Mouse (Mus musculus): Measurements from ENCODE around the gene Aamdc.

Gene Aamdc

DNA sequence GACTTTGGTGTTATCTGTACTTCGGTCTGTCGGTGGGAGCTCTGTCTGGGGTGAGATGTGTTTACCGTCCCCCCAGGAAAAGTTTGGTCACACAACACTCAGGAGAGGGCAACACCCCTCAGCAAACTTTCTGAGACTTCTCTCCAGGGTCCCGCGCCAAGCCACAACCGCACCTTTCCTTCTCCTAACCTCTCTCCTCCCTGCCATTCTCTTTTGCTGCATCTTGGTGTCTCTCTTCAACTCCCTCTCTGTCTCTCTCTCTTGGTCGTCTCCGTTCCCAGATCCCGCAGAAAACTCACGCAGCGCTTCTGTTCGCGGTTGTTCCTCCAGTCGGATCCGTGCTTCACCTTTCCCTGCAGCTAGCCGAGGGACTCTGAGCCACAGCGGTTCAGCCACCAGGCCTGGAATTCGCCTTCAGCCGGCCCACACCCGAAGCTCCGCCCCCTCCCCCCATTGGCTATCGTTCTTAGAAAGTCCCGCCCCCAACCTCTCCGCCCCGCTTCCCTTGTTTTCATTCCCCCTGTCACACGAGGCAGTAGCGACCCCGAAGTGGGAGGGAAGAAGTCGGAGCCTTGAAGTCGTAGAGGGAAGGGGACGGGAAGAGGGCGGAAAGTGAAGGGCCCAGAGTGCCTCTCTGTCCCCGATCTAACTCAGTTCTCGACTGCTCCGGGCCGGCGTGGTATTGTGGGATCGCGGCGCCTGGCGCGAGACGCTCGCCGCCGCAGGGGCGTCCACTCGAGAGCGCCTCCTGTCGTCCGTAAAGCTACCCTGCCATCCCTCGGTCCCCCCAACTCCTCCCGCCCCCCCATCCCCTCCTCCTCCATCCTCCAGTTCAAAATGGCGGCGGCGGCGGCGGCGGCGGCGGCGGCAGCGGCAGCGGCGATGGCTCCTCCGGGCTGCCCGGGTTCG is at the start of gene Aamdc, which contains the start of gene Rsf1:
Aamdc (minus strand) TSS at position 431 of the 909 bp plus-strand sequence.
Rsf1 (plus strand) TSS at position 823 of the 909 bp plus-strand sequence.
- peak; percentile 96 for DNase-seq

- DNase-seq: no peak
Observed at GRCm38 (mm10) chr7:97623402-97623801, 44.1 kb upstream of the Aamdc start.

DNA sequence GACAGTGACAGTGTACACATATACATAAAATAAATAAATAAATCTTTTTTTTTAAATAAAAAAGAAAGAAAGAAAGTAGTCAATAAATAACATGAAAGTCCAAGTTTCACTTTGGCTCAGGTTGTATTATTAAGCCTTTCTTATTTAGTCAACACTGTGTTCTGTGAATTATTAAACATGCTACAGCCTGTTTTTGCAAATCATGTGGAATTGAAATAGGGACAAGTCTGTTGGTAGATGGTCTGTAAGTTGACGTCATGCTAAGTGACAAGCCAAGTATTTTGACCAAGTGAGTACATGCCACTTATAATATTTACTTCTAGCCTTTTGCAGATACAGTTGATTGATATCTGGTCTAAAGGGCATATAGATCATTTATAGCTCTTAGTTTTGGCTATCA is 43.4 kb upstream of the Aamdc start:
- DNase-seq: peak; percentile 27

GRCm38 (mm10) chr7:97621346-97621745 is 42.0 kb upstream of the Aamdc start:
- DNase-seq: peak; percentile 32

- no peak for DNase-seq
Observed at GRCm38 (mm10) chr7:97598548-97598947, 19.3 kb upstream of the Aamdc start.

- DNase-seq: no peak
Observed at GRCm38 (mm10) chr7:97593535-97593934, 14.2 kb upstream of the Aamdc start.

- DNase-seq: no peak
Observed at GRCm38 (mm10) chr7:97592396-97592795, 13.1 kb upstream of the Aamdc start.

GRCm38 (mm10) chr7:97591336-97591735 is 12.0 kb upstream of the Aamdc start:
- DNase-seq: no peak

DNA sequence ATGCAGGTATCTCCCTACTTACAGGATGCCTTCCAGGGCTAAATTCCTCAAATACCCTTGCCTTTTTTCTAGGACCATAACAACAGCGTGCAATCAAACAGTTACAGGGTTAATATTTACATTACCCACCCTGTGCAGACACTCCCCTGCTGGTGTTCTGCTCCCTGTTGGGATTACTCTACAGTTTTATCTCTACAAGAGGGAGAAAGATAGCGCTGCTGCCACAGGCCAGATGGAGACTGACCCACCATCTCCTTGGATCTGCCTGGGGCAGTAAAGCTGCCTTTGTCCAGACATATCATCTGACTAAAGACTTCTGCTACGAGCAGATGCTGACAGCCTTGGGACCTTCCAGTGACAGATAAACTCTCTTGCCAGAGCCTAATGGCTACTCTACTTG is 11.2 kb upstream of the Aamdc start:
- DNase-seq: no peak

DNA sequence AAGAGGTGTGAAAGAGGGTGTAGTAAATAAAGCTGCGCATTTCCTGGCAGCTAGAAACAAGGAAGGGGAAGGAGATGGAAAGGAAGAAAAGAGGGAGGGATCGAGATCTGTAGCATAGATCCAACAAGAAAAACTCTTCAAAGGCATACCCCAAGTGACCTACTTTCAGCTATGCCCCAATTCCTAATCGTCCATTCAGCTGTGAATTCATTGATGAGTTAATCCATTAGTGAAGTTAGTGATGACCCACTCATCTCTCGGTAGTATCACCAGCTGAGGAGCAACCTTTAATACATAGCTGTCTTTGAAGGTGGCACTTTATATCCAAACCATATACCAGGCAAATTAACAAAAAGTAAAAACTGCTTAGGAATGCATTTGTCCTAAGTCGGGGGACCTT is 9.2 kb upstream of the Aamdc start:
- no peak for DNase-seq

DNA sequence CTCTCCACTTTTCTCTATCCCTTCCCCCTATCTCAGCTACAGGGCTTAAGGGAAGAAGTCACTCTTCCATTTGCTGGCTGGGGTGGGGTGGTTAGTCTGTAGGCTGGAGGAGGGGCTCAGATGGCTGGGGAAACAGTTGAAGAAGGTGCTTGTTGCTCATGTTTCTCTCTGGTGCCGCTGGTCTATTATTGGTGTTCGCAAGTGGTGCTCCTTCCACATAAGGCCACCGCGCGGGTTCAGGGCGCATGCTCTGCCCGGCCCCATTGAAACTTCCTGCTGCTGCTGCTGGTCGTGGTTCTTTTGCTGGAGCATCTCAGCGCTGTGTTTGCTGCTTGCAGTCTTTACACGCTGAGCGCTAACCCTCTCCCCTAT is 1.5 kb upstream of the Aamdc start:
- peak; percentile 89 for DNase-seq

DNA sequence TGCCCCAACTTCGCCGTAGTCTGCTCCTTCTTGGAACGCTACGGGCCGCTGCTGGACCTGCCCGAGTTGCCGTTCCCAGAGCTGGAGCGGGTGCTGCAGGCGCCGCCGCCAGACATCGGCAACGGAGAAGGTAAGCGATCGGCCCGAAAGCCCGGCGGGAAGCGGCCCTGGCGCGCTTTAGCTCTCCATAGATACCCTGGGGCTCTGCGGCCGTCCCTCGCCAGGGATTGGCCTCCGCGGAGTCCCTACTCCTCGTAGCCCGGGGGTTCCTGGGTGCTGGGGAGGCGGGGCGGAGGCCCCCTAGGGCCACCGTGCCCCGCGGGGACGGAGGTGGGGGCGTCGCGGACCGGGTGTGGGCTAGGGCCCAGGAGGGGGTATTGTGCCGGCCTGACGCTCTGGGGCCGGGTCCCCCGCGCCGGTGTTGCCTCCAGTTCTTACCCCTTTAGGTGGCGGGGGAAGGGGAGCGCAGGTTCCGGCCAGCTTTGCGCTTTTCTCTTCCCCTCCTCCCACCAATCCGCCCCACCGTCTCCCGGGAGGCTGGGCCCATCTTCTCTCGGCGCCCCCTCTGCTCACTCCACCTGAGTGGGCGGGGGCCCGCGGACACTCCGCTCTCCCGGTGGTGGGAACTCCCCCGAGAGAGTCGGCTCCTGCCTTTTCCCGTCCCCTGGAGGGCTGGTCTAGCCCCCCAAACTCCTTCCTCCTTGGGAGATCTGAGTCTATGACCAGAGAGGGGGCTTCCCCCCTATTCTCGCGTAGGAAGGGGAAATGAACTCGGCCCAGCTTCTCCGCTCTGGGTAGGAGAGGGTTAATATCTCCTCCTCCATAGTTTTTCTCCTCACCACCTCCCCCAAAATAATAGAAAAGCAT is 912 bp upstream of the Aamdc start:
- no peak for DNase-seq

DNA sequence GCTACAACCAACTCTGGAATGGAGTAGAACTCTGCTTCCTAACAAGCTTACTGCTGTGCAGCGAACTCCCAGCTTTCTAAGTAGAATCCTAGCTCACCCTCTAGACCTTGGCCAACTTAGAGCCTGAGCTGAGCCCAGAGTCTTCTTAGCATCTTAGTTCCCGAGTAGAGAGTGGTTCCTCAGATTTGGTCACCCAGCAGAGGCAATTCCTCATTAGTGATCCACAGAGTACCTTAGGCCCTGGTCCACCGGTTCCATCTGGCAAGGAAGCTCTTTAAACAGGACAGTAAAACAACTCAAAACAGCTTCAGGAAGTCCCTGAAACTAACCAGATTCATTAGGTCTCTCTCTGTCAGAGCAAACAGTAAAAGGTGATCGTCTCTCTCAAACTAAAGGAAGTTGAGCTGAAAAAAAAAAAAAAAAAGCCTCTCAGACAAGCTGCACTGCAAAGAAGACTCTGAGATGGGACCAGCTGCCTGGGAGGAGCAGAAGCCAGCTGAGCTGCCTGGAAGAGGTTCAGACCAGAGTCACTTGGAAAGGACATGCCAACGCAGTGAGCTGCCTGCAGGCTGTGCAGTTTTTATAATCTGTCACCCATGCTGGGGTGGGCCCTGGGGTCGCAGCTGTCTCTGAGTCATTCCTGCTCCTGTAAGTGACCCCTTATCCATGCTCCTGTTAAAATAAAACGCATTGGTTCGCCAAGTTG is 783 bp downstream of the Aamdc start:
- DNase-seq: peak; percentile 42

DNA sequence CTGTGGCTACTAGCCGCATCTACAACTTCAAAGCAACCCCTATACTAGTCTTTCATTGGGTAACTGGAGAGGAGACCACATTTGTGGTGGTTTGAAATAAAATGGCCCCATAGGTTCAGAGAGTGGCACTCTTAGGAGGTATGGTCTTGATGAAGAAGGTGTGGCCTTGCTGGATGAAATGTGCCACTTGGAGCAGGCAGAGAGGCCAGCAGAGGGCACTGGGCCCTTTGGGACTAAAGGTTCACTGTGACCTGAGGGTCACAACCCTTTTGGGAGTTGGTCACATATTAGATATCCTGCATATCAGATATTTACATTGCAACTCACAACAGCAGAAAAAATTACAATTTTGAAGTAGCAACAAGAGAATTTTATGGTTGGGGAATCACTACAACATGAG is 8.9 kb downstream of the Aamdc start:
- no peak for DNase-seq

GRCm38 (mm10) chr7:97569372-97569771 is 9.9 kb downstream of the Aamdc start:
- no peak for DNase-seq

GRCm38 (mm10) chr7:97563576-97563975 is 15.7 kb downstream of the Aamdc start:
- DNase-seq: no peak

DNA sequence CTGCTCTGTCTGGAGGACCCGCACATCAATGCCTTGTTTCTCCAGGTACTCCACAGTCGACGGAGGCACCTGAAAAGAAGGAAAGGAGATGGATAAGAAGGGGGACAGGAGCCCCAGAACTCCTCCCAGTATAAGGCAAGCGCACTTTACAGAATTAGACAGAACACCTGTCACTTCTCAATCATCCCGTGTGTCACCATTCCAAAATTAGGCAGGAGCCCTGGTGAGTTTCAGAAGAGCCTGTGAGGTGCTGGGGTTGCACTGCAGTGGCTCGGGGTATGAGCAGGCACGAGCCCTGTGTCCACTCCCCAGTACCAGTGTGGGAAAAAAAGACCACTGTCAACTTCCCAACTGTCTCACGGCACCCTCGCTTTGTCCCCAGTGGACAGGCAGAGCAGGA is 28.6 kb downstream of the Aamdc start:
- no peak for DNase-seq

DNA sequence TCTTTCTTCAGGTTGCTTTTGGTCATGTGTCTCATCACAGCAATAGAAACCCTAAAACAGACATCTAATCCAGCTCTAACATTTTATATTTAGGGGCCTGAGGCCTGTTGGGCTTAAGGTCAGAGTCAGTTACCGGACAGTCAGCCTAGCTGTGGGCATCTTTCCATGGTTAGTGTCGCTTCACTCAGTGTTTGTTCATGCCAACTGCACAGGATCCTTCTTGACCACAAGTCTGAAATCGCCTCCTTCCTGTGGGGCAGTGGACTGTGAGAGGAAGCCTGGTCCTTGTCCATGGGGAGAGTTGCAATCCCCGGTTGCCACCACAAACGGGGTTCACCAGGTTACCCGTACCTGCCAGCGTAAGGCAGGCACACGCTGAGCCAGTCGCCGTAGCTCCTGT is 30.0 kb downstream of the Aamdc start:
- no peak for DNase-seq

DNA sequence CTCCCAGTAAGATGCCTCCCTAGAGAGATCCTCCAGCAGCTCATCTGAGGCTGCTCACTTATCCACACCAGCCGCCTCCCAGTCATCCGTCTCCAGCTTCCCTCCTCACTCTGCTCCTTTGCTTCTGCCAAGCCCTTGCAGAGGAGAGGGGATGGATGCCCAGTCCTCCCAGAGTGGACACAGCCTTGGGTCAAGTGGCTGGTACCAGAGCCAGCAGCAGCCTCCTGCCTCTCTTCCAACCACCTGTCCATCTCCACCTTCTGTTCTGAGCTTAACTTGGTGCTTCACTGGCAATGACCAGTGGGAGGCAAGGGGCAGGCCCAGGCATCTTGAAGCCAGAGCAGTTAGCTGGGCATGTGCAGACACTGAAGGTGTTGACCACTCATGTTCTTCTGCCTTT is 32.8 kb downstream of the Aamdc start:
- DNase-seq: no peak

- no peak for DNase-seq
Observed at GRCm38 (mm10) chr7:97536571-97536970, 42.7 kb downstream of the Aamdc start.

DNA sequence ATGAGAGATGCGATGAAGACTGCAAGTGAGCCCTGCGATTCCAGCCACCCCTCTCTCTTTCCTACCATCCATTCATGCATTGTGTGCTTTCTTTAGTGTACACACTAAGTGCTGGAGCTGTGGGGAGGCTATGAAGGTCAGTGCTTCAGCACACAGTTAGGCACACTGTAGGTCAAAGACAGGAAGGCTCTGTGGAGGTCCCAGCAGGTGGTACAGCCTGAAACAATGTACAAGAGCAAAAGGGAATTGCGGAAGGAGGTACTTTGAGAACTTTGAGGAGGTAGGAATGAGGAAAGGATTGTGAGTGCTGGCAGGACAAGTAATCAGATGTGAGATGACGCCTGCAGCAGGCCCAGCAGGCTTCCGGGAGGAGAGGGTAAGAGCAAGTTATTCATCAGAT is 43.8 kb downstream of the Aamdc start:
- DNase-seq: no peak

GRCm38 (mm10) chr7:97519935-97520334 is 59.4 kb downstream of the Aamdc start:
- peak; percentile 36 for DNase-seq

DNA sequence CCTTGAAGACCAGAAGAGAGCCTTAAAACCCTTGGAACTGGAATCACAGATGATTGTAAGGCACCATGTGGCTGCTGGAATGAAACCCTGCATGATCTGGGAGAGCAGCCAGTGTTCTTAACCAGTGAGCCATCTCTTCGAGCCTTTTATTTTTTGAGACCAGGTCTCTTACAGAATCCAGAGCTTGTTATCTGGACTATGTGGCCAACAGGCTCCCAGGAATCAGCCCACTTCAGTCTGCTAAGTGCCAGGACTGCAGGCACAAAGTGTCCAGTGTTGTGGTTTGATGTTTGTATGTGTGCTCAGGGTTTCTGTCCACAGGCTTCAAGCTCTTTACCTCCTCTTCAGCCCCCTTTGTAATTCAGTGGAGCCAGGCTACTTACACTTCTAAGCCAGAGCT is 64.5 kb downstream of the Aamdc start:
- DNase-seq: no peak
